Mouse (Mus musculus) thymus, postnatal 4 days (tissue): Measurements from ENCODE around the gene Ccs.
A peak's percentile ranks its signal among the peaks of the same experiment; 100 is the strongest.
"Not testable (repeated sequence)": the region's sequence is repeated elsewhere in the genome, so short reads cannot be mapped to it uniquely, and the experiment has no call there.

Source experiments
- DNase-seq: peaks from one replicate; pipeline ENCODE4 v3.0.0; 2021

Ccs gene

DNA sequence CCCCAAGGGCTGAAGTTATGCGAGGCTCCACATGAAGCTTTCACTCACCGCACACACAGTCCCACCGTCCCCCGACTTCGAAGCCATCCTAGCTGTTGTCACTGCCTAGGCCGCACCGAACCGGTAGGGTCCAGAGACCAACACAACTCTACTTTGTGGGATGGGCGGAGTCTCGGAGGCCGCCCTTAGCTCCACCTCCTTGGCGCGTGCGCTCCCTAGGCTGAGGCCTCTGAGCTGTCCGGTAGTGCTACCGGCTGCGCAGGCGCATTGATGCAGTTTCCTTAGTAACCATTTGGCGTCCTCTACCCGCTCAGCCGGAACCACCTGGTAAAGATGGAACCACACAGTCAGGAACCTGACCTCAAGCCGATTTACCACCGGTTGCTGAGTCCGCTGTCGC, at the start of gene Ccs, which contains the start of gene Ccdc87:
TSS of gene Ccs (minus strand) at position 184 of the 400 bp plus-strand sequence.
TSS of gene Ccdc87 (plus strand) at position 218 of the 400 bp plus-strand sequence.
- DNase-seq = peak; percentile 96

GRCm38 (mm10) chr19:4883961-4884360, 44.8 kb upstream of the Ccs start:
- no peak for DNase-seq

GRCm38 (mm10) chr19:4879324-4879703, 40.2 kb upstream of the Ccs start:
- DNase-seq = no peak

- peak; percentile 95 for DNase-seq
These were observed 39.5 kb upstream of the Ccs start, which contains the start of gene Zdhhc24 for GRCm38 (mm10) chr19:4878405-4879323. Gene Zdhhc24 (plus strand): TSS chr19:4878668.

- DNase-seq = peak; percentile 28
These were observed 38.7 kb upstream of the Ccs start, which contains the start of gene Actn3 for GRCm38 (mm10) chr19:4877785-4878184. Gene Actn3 (minus strand): TSS chr19:4877909.

- DNase-seq = no peak
These were observed 37.6 kb upstream of the Ccs start for GRCm38 (mm10) chr19:4876755-4877154.

DNA sequence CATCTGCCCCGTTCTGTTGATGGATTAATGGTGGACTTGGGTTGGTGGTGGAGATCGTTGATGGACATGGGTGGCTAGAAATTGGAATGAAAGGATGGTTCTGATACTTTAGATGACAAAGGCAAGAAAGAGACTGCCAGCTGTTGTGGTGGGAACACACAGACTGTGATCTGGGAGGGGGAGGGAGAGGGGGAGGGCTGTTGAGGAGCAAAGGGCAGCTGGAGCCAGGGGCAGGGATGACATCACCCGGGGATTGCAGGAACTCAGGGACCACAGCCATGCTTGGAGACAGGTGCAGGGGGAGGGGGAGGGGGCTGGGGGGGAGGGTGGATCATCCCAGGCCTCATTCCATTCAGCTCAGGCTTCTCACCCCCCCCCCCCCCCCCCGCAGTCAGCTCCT, 37.1 kb upstream of the Ccs start:
- DNase-seq = no peak

GRCm38 (mm10) chr19:4874613-4875012, 35.5 kb upstream of the Ccs start:
- not testable (repeated sequence) for DNase-seq

DNA sequence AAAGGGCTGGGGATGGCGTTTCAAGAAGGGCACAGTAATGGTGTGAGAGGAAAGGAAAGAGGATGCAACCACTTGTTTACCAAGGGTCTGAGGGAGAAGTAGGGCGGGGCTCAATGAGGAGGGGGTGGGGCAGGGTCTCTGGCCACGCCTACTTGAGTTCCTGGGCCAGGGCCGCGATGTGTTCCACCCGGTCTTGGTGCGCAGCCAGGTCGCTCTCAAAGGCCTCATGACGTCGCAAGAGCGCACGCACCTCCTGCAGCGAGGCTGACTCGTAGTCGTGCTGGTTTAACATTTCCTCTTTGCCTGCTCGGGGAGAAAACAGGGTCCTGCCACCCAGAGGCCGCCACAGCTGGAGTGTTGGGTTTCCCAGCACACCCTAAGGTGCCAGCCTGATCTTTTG, 26.0 kb upstream of the Ccs start:
- DNase-seq = peak; percentile 58

- no peak for DNase-seq
These were observed 23.9 kb upstream of the Ccs start for GRCm38 (mm10) chr19:4863048-4863447.

DNA sequence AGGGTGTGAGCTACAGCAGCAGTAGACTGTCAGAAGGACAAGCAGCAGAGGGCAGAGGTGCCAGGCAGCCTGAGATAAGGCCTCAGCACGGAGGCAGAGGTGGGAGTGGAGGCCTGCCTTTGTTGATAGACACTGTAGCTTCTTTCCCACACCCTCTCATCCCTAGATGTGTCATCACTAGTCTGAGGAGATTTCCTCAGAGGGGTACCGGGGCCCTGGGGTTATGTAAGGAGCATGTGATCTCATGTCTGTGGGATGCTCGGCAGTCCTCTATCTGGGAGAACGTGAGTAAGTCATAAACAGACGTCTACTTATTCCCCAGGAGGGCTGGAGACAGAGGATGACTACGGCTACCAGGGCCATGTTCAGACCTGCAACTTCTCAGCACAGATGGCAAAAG, 19.9 kb upstream of the Ccs start:
- DNase-seq = no peak

GRCm38 (mm10) chr19:4855951-4856350, 16.8 kb upstream of the Ccs start:
- no peak for DNase-seq

GRCm38 (mm10) chr19:4855470-4855820, 16.3 kb upstream of the Ccs start:
- DNase-seq = no peak

- DNase-seq = no peak
These were observed 15.7 kb upstream of the Ccs start, which contains the start of gene Ctsf for GRCm38 (mm10) chr19:4854552-4855469. Gene Ctsf (plus strand): TSS chr19:4855130.

- no peak for DNase-seq
These were observed 11.1 kb upstream of the Ccs start for GRCm38 (mm10) chr19:4850281-4850680.

- DNase-seq = no peak
These were observed 10.7 kb upstream of the Ccs start for GRCm38 (mm10) chr19:4849800-4850199.

- peak; percentile 34 for DNase-seq
These were observed 8.4 kb upstream of the Ccs start for GRCm38 (mm10) chr19:4847490-4847889.

- DNase-seq = no peak
These were observed 6.7 kb upstream of the Ccs start for GRCm38 (mm10) chr19:4845846-4846245.

DNA sequence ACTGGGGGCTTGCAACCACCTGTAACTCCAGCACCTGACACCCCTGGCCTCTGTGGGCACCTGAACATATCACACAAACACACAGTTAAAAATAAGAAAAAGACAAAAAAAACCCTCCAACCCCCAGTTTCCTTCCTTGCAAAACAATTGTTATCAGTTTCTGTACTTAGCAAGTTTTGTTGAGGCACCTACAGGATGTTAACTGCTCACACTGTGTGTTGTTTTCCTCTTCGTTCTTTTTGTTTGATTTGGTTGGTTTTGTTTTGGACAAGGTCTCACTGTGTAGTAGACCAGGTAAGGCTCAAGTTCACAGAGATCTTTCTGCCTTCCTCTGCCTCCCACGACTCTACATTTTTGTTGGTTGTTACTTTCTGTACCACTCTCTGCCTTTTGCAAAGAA, 3.5 kb upstream of the Ccs start:
- DNase-seq = no peak

- DNase-seq = no peak
These were observed 1.7 kb upstream of the Ccs start for GRCm38 (mm10) chr19:4840848-4841247.

DNA sequence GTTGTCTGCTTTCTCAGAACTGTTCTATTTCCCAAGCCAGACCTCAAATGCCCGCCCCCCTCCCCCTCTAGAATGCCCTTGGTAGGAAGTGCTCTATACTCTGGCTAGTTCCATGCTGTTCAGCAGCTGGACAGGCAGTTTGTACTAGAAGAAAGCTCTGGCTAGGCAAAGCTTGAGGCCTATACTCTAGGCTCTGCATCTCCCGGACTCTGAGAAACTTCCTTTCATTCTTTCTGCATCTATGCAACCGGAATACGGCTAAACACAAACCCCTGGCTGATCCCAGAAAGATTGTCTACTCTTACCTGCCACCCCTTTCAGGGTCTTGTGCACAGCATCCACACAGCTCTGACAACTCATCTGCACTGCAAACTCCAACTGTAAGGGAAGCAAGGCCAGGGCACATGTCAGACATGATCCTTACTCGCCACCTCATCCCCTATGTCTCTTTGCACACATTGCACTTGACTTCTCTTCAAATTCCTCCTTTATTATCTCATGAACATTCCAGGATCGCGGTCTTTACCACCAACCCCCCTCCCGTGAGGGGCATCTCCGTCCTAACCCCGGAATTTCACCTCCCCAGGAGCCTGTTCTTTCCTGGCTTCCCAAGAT, 499 bp downstream of the Ccs start:
- DNase-seq = no peak

- DNase-seq = no peak
These were observed 2.1 kb downstream of the Ccs start for GRCm38 (mm10) chr19:4837049-4837448.

GRCm38 (mm10) chr19:4836096-4836495, 3.0 kb downstream of the Ccs start:
- no peak for DNase-seq
